Mouse (Mus musculus) G1E (cell line): ENCODE results near the gene Acer1.

Experiments used
- CTCF ChIP-seq: IDR thresholded peaks from 2 replicates; pipeline ENCODE4 v1.5.1; 2012; ENCODE audit warnings: low read depth, low read length, inconsistent platforms, mixed read lengths
- GATA1 ChIP-seq: IDR thresholded peaks from 2 replicates; pipeline ENCODE4 v1.6.1; 2012; ENCODE audit warnings: borderline replicate concordance, low read length, inconsistent platforms, mixed read lengths
- GATA2 ChIP-seq: IDR thresholded peaks from 2 replicates; pipeline ENCODE4 v1.6.1; 2012; ENCODE audit warnings: low read depth, low read length, inconsistent platforms, borderline replicate concordance
- POLR2AphosphoS5 ChIP-seq: IDR thresholded peaks from 2 replicates; pipeline ENCODE4 v1.6.1; 2012; ENCODE audit warnings: low read depth, low read length, inconsistent platforms; ENCODE audit not compliant: insufficient replicate concordance
- TAL1 ChIP-seq: conservative IDR thresholded peaks from 2 replicates; pipeline ENCODE4 v1.6.1; 2012; ENCODE audit warnings: low read depth, low read length, inconsistent platforms, mixed read lengths

DNA sequence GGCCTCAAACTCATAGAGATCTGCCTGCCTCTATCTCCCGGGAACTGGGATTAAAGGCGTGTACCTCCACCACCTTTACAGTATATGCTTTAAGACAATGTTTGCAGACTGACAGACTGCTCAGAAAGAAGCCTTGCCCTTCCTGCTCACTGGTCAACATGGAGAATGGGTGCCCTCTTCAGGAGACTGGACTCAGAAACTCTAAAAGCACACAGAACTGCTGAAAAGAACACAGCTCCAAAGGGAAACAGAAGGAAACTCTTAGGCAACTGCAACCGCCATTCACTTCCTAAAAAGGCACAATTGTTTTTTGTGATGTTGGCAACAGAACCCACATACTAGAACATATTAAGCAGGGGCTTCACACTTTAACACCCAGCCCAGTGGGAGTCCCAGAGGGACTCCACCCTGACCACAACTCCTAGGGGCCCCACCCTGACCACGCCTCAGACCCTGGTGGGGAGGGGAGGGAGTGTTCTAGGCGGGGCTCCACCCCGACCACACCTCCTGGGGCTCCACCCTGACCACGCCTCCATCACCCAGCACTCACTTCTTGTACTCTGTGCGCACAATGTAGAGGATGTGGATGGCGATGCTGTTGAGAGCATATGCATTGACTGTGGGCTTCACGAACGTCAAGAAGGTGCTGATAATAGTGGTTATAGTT lies 24.0 kb downstream of the Acer1 start:
- TF ChIP-seq CTCF (no peak), GATA2 (no peak), TAL1 (no peak), GATA1 (no peak), POLR2AphosphoS5 (no peak)
